Mouse (Mus musculus) layer of hippocampus, postnatal 25 days (tissue): ENCODE results near the gene Slc25a16. TPM values are rescaled to one million over a fixed set of nuclear protein-coding genes. Genes with fewer than 3 reads are reported as not detected.
A peak's percentile ranks its signal among the peaks of the same experiment; 100 is the strongest.
"Not testable (repeated sequence)": the region's sequence is repeated elsewhere in the genome, so short reads cannot be mapped to it uniquely, and the experiment has no call there.

ENCODE experiments used
- DNase-seq, 2 experiments: peaks; one replicate each; pipeline ENCODE4 v3.0.0; 2022; ENCODE audit warnings: mixed read lengths in 2 of 2, low spot score in 1 of 2; ENCODE audit errors: extremely low spot score in 1 of 2
- total RNA-seq, 2 experiments: library from RNA; stranded (reverse); gene quantifications; 2 replicates each; pipeline ENCODE4 v1.2.3; 2021

Slc25a16 gene
- total RNA-seq, 2 experiments from 2014 or later, result 42.3 to 45.3 TPM

GRCm38 (mm10) chr10:62901826-62902225 lies 18.6 kb upstream of the Slc25a16 start:
- DNase-seq, result no peak

GRCm38 (mm10) chr10:62902829-62903228 lies 17.6 kb upstream of the Slc25a16 start:
- no peak for DNase-seq

DNA sequence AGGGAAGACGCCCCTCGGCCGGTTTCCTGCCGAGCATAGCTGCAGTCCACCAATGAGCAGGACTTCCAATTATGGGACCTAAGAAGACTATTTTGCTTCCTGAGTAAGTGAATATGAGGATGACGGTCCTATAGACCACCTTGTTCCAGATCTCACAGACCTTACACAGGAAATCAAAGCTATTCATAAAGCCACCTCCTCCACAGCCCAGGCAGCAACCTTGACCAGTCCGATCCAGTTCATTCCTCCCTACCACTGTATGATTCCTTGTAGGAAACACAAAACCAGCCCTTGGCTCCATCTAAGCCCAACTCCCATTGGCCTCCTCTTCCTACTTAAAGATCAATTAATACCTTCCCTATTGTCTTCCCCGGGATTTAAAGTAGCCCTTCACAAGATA lies 14.1 kb upstream of the Slc25a16 start:
- no peak for DNase-seq

GRCm38 (mm10) chr10:62908896-62909295 lies 11.5 kb upstream of the Slc25a16 start, which contains the start of gene Tet1:
TSS of gene Tet1 (minus strand) at chr10:62908996.
- DNase-seq, result not testable (repeated sequence)

GRCm38 (mm10) chr10:62911120-62911519 lies 9.3 kb upstream of the Slc25a16 start:
- no peak for DNase-seq

GRCm38 (mm10) chr10:62918985-62919384 lies 1.4 kb upstream of the Slc25a16 start:
- DNase-seq, result no peak

- DNase-seq, result no peak
These were observed 328 bp downstream of the Slc25a16 start for GRCm38 (mm10) chr10:62920766-62921156.

DNA sequence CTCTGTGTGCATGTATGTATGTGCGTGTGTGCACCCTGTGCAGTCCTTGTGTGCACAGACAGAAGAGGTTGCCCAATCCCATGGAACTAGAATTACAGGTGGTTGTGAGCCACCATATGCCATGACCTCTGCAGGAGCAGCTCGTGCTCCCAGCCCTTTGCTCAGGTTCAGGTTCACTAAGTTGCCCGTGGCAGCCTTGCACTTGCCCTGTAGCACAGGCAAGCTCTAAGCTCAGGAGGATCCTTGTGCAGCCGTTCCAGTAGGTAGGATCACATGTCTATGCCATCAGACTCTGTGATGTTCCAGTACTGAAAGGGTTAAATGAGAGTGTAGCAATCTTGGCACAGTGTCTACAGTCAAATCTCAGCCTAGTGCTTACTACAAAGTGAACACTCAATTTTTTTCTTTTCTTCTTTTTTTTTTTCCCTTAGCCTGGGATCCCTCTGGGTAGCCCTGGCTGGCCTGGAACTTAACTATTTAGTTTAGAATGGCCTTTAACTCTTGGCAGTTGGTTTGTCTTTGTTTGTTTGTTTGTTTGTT lies 3.7 kb downstream of the Slc25a16 start:
- DNase-seq, result no peak

DNA sequence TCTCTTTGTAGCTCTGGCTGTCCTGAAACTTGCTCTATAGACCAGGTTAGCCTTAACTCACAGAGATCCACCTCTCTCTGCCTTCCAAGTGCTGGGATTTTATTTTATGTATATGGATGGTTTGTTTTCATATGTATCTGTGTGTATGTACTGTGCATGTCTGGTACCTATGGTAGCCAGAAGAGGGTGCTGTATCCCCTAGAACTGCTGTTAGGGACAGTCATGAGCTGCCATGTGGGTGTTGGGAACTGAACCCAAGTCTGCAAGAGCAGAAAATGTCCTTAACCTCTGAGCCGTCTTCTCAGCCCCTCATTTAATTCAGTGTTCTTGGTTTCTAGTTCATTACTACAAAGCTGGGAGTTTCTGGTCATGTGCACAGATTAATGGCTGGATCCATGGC lies 11.9 kb downstream of the Slc25a16 start:
- DNase-seq, result no peak

GRCm38 (mm10) chr10:62944975-62945580 lies 24.6 kb downstream of the Slc25a16 start:
- DNase-seq, result no peak

- peak; percentile 55 to 72 for DNase-seq
These were observed 26.5 kb downstream of the Slc25a16 start, which contains the start of gene Dna2 for GRCm38 (mm10) chr10:62946738-62947471. TSS of gene Dna2 (plus strand) at chr10:62947026.

DNA sequence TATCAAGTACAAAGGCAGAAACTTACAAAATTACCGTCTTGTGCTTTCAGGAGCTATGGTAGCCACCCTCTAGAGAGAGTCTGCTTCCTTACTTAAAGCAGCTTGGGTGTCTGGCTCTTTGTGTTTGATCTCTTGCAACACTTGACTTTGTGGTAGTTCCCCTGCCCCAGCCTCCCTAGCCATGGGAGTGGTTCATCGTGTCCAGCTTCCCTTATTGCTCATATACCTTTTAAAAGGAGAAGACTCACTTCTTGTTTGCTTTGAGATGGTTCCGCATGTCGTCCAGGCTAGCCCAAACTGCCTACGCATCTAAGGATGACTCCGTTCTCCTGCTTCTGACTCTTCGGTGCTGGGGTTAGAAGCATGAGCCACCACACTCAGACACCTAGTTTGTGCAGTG lies 28.1 kb downstream of the Slc25a16 start:
- DNase-seq, result no peak

- no peak for DNase-seq
These were observed 43.5 kb downstream of the Slc25a16 start for GRCm38 (mm10) chr10:62963956-62964355.

GRCm38 (mm10) chr10:62965796-62966195 lies 45.4 kb downstream of the Slc25a16 start:
- DNase-seq, result no peak

DNA sequence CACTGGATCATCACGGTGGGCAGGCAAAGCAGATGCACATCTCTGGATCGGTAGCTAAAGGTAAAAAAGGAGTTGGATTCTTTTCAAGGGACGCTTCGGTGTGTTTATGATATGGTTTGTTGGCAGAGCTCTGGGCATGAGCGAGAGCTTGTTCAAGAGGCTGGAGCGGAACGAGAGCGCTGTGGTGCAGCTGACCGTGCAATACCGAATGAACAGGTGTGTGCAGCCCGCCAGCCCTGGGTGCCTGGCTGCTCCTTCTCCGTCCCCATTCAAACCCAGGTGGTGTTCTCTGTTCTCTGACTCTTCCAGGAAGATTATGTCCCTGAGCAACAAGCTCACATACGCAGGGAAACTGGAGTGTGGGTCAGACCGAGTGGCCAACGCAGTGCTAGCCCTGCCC lies 45.9 kb downstream of the Slc25a16 start:
- no peak for DNase-seq

- no peak for DNase-seq
These were observed 51.4 kb downstream of the Slc25a16 start for GRCm38 (mm10) chr10:62971821-62972220.

DNA sequence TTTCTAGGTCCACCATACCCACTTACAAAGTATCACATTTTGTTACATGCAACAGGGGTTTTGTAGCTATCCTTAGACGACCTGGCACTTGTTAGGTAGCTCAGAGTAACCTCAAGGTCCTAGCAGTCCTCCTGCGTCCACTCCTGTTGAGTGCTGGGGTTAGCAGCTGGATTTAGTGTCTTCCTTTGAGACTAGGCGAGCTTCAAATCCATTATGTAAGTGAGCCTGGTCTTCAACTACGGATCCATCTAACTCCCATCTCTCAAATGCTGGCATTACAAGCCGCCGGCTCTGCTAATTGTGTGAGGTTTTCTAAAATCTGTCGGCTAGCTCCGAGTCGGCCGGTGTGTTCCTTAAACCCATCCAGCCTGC lies 59.2 kb downstream of the Slc25a16 start:
- DNase-seq, result no peak

DNA sequence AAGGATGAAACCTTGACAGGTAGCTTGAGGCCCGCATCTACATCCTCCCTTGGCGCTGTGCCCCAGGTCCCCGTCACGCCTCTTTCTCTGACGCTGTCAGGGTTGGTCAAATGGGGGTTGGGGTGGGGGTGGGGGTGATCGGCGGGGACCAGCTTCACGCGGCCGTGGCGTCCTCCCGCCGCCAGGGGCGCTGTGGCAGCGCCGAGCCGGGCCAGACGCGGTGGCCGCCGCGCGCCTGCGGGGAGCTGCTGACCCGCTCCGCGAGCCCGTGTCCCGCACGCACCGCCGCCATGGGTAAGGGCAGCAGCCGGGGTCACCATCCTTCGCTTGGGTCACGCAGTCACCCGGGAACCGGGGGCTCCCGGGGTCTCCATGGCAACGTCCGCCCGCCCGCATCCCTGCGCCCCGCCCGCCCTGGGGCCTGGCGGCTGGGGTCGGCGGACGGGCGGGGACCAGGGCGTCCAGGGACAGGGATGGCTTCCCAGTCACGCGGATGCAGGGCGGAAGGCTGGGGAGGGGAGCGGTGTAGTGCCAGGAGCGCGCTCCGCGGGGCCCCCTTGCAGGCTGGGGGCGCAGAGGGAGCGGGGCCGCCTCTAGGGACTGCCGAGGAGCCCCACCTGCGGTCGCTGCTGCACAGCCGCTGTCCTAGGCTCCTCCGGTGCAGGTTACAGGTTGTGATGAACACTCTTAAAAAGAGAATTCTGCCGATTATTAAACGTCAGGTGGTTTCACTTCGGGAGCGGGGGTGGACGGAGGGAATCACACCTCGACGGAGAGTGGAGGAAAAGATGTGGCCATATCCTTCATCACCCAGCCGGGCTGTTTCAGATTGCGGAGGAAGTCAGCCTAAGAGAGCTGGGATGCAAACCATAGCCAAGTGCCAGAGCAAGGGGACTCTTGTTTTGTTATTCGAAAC lies 59.9 kb downstream of the Slc25a16 start, which contains the start of gene Rufy2:
Gene Rufy2, plus strand, starts transcription at position 185 of the 916 bp plus-strand sequence.
- DNase-seq, result peak; percentile 89 to 91

DNA sequence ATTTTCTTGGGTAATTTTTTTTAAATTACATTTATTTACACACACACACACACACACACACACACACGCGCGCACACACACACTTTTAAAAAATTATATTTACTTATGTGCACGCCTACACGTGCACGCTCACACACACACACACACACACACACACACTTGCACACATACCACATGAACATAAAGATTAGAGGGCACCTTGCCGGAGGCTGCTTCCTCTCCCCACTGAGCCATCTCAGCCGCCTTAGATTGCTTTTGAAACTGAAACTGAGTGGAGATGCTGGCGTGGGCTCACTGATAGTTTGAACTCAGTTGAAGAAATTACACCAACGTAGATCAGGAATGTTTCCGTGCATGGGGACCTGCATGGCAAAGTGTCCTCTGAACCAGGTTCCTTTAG lies 63.6 kb downstream of the Slc25a16 start:
- no peak for DNase-seq

GRCm38 (mm10) chr10:62984495-62984894 lies 64.1 kb downstream of the Slc25a16 start:
- DNase-seq, result no peak

- peak in 1 of 2 experiments; percentile 39 for DNase-seq
These were observed 66.9 kb downstream of the Slc25a16 start for GRCm38 (mm10) chr10:62987341-62987740.
